Mouse (Mus musculus): ENCODE measurements around the gene Paics. TPM values are rescaled to one million over a fixed set of nuclear protein-coding genes. Genes with fewer than 3 reads are reported as not detected.
A peak's percentile ranks its signal among the peaks of the same experiment; 100 is the strongest.
"Not testable (repeated sequence)": the region's sequence is repeated elsewhere in the genome, so short reads cannot be mapped to it uniquely, and the experiment has no call there.

The Paics gene
- polyA plus RNA-seq, 2 experiments from 2014 or later: 185 to 199 TPM

- no peak for ATAC-seq
Observed at GRCm38 (mm10) chr5:76952112-76953040, 1.3 kb downstream of the Paics start.

GRCm38 (mm10) chr5:76953794-76954193, 2.7 kb downstream of the Paics start:
- no peak for ATAC-seq

GRCm38 (mm10) chr5:76954271-76954900, 3.3 kb downstream of the Paics start:
- no peak for ATAC-seq

GRCm38 (mm10) chr5:76955474-76955873, 4.4 kb downstream of the Paics start:
- no peak for ATAC-seq

- ATAC-seq: peak; percentile 40
Observed at GRCm38 (mm10) chr5:76957954-76958353, 6.8 kb downstream of the Paics start.

- ATAC-seq: no peak
Observed at GRCm38 (mm10) chr5:76959587-76959986, 8.5 kb downstream of the Paics start.

GRCm38 (mm10) chr5:76962545-76962944, 11.4 kb downstream of the Paics start:
- no peak for ATAC-seq

GRCm38 (mm10) chr5:76964651-76965050, 13.5 kb downstream of the Paics start:
- no peak for ATAC-seq

- ATAC-seq: no peak
Observed at GRCm38 (mm10) chr5:76969250-76969649, 18.1 kb downstream of the Paics start.

- not testable (repeated sequence) for ATAC-seq
Observed at GRCm38 (mm10) chr5:76971115-76971514, 20.0 kb downstream of the Paics start.

GRCm38 (mm10) chr5:76973488-76973887, 22.4 kb downstream of the Paics start:
- ATAC-seq: no peak

GRCm38 (mm10) chr5:76974207-76974553, 23.1 kb downstream of the Paics start:
- ATAC-seq: peak; percentile 8

GRCm38 (mm10) chr5:76974554-76975285, 23.6 kb downstream of the Paics start, which contains the start of gene Srp72:
Gene Srp72 (plus strand): TSS chr5:76974683.
- peak; percentile 86 for ATAC-seq

- ATAC-seq: no peak
Observed at GRCm38 (mm10) chr5:76975736-76976135, 24.6 kb downstream of the Paics start.

- ATAC-seq: no peak
Observed at GRCm38 (mm10) chr5:76984015-76984414, 32.9 kb downstream of the Paics start.

- no peak for ATAC-seq
Observed at GRCm38 (mm10) chr5:76990789-76991188, 39.7 kb downstream of the Paics start.

- no peak for ATAC-seq
Observed at GRCm38 (mm10) chr5:76993174-76993814, 42.2 kb downstream of the Paics start.

GRCm38 (mm10) chr5:76998416-76998815, 47.3 kb downstream of the Paics start:
- no peak for ATAC-seq

- no peak for ATAC-seq
Observed at GRCm38 (mm10) chr5:77001192-77001591, 50.1 kb downstream of the Paics start.

GRCm38 (mm10) chr5:77004051-77004821, 53.1 kb downstream of the Paics start, which contains the start of gene Arl9:
Gene Arl9 (plus strand): TSS chr5:77004055.
- ATAC-seq: no peak

- no peak for ATAC-seq
Observed at GRCm38 (mm10) chr5:77010352-77010751, 59.2 kb downstream of the Paics start.

- ATAC-seq: no peak
Observed at GRCm38 (mm10) chr5:77011082-77011481, 60.0 kb downstream of the Paics start.
